Mouse (Mus musculus) liver, adult 2 months (tissue): ENCODE measurements at regions not wholly inside any gene's neighbourhood (a gene's known extent, or its start where the extent isn't known, plus 50 kb on each side); places are given as distances from the start of the nearest gene placed in this dataset.

Experiments
- DNase-seq: peaks from one replicate; pipeline ENCODE4 v3.0.0-alpha.2; 2011; ENCODE audit warnings: low read depth, low spot score; ENCODE audit errors: extremely low read depth
- H3K27ac ChIP-seq: fragments of 200-500 bp; replicated peaks from 2 replicates; pipeline ENCODE4 v1.5.1; 2012; ENCODE audit warnings: low read depth, mild to moderate bottlenecking, control low read depth, inconsistent platforms, low read length; ENCODE audit not compliant: insufficient read depth
- H3K27me3 ChIP-seq: fragments of 200-500 bp; 2 replicates; pipeline ENCODE4 v1.6.1; 2012; ENCODE audit warnings: mild to moderate bottlenecking, moderate library complexity, low read length, inconsistent platforms; ENCODE audit not compliant: control insufficient read depth, insufficient read depth
- H3K36me3 ChIP-seq: fragments of 200-500 bp; 2 replicates; pipeline ENCODE4 v1.6.1; 2012; ENCODE audit warnings: low read length, inconsistent platforms; ENCODE audit not compliant: control insufficient read depth, insufficient read depth
- H3K4me1 ChIP-seq: fragments of 200-500 bp; 2 replicates; pipeline ENCODE4 v1.6.1; 2011; ENCODE audit warnings: low read length; ENCODE audit not compliant: control insufficient read depth, insufficient read depth
- H3K4me3 ChIP-seq: fragments of 200-500 bp; 2 replicates; pipeline ENCODE4 v1.5.1; 2011; ENCODE audit warnings: low read depth, mild to moderate bottlenecking, control low read depth, low read length, moderate library complexity; ENCODE audit not compliant: insufficient read depth
- H3K79me2 ChIP-seq: fragments of 200-500 bp; 2 replicates; pipeline ENCODE4 v1.6.1; 2012; ENCODE audit warnings: inconsistent platforms, mild to moderate bottlenecking, low read length, moderate library complexity; ENCODE audit not compliant: control insufficient read depth, insufficient read depth
- H3K9ac ChIP-seq: fragments of 200-500 bp; 2 replicates; pipeline ENCODE4 v1.6.1; 2012; ENCODE audit warnings: low read depth, mild to moderate bottlenecking, control low read depth, inconsistent platforms, low read length
- CTCF ChIP-seq: fragments of 200-500 bp; IDR thresholded peaks from 2 replicates; pipeline ENCODE4 v1.5.1; 2011; ENCODE audit warnings: low read depth, low read length, control low read depth
- POLR2A ChIP-seq: fragments of 200-500 bp; IDR thresholded peaks from 2 replicates; pipeline ENCODE4 v1.6.1; 2011; ENCODE audit warnings: low read length, control low read depth; ENCODE audit not compliant: insufficient read depth; ENCODE audit errors: extremely low read depth
- WGBS: fragments of 180-500 bp; shearing (Covaris S2); methylation state at CpG from one replicate; pipeline ENCODE4 v1.1.7; 2018; 5-methylcytosine and 5-hydroxymethylcytosine counted together

- Histone ChIP-seq H3K79me2 (no peaks in the 10 kb centered on the region), H3K4me3 (no peak overlapping the region), H3K27me3 (no peaks in the 10 kb centered on the region), H3K4me1 (no peaks in the 10 kb centered on the region), H3K36me3 (no peaks in the 10 kb centered on the region), H3K27ac (no peak overlapping the region), H3K9ac (no peak overlapping the region)
- no peak for TF ChIP-seq CTCF
- no peak for TF ChIP-seq POLR2A
- no peak for DNase-seq
- WGBS = 70% methylated on average over 1 of the region's 1 CpGs
Observed at GRCm38 (mm10) chr3:123784127-123784526, 93.5 kb upstream of the Ndst3 start.

- DNase-seq = no peak
- Histone ChIP-seq H3K27me3 (no peaks in the 10 kb centered on the region), H3K9ac (no peak overlapping the region), H3K4me1 (no peaks in the 10 kb centered on the region), H3K79me2 (no peaks in the 10 kb centered on the region), H3K27ac (no peak overlapping the region), H3K4me3 (no peak overlapping the region), H3K36me3 (no peaks in the 10 kb centered on the region)
- WGBS = 69% methylated on average over 1 of the region's 1 CpGs
- TF ChIP-seq CTCF (no peak), POLR2A (no peak)
Observed at GRCm38 (mm10) chr3:123794011-123794410, 103.4 kb upstream of the Ndst3 start.

GRCm38 (mm10) chr3:123805338-123805737, 114.7 kb upstream of the Ndst3 start:
- H3K36me3 ChIP-seq = no peaks in the 10 kb centered on the region
- TF ChIP-seq POLR2A = no peak
- TF ChIP-seq CTCF = no peak
- H3K9ac ChIP-seq = no peak overlapping the region
- H3K79me2 ChIP-seq = no peaks in the 10 kb centered on the region
- WGBS = 84% methylated on average over 3 of the region's 3 CpGs
- no peak overlapping the region for H3K27ac ChIP-seq
- no peak overlapping the region for H3K4me3 ChIP-seq
- H3K27me3 ChIP-seq = no peaks in the 10 kb centered on the region
- no peaks in the 10 kb centered on the region for H3K4me1 ChIP-seq
- DNase-seq = no peak

GRCm38 (mm10) chr3:123806050-123806449, 115.4 kb upstream of the Ndst3 start:
- no peaks in the 10 kb centered on the region for H3K79me2 ChIP-seq
- 78% methylated on average over 1 of the region's 1 CpGs for WGBS
- H3K27me3 ChIP-seq = no peaks in the 10 kb centered on the region
- no peaks in the 10 kb centered on the region for H3K36me3 ChIP-seq
- no peak overlapping the region for H3K9ac ChIP-seq
- no peak for DNase-seq
- H3K27ac ChIP-seq = no peak overlapping the region
- no peak overlapping the region for H3K4me3 ChIP-seq
- TF ChIP-seq POLR2A = no peak
- TF ChIP-seq CTCF = no peak
- H3K4me1 ChIP-seq = no peaks in the 10 kb centered on the region

GRCm38 (mm10) chr3:123806546-123806945, 115.9 kb upstream of the Ndst3 start:
- Histone ChIP-seq H3K36me3 (no peaks in the 10 kb centered on the region), H3K9ac (no peak overlapping the region), H3K27ac (no peak overlapping the region), H3K4me1 (no peaks in the 10 kb centered on the region), H3K79me2 (no peaks in the 10 kb centered on the region), H3K4me3 (no peak overlapping the region), H3K27me3 (no peaks in the 10 kb centered on the region)
- no peak for TF ChIP-seq POLR2A
- TF ChIP-seq CTCF = no peak
- WGBS = 75% methylated on average over 1 of the region's 1 CpGs
- no peak for DNase-seq

- H3K79me2 ChIP-seq = no peaks in the 10 kb centered on the region
- 86% methylated on average over 10 of the region's 10 CpGs for WGBS
- H3K4me3 ChIP-seq = no peak overlapping the region
- H3K4me1 ChIP-seq = no peaks in the 10 kb centered on the region
- TF ChIP-seq CTCF (no peak), POLR2A (no peak)
- no peak for DNase-seq
- H3K36me3 ChIP-seq = no peaks in the 10 kb centered on the region
- no peak overlapping the region for H3K9ac ChIP-seq
- H3K27me3 ChIP-seq = no peaks in the 10 kb centered on the region
- no peak overlapping the region for H3K27ac ChIP-seq
Observed at GRCm38 (mm10) chr3:123810018-123810942, 119.6 kb upstream of the Ndst3 start.
